Mouse (Mus musculus) 3134 (cell line): ENCODE data around the gene Gtsf1.

Experiments
- DNase-seq: peaks from one replicate; pipeline ENCODE4 v3.0.0-alpha.2; 2011; ENCODE audit warnings: low spot score; ENCODE audit not compliant: insufficient read length; ENCODE audit errors: extremely low read depth

The Gtsf1 gene

DNA sequence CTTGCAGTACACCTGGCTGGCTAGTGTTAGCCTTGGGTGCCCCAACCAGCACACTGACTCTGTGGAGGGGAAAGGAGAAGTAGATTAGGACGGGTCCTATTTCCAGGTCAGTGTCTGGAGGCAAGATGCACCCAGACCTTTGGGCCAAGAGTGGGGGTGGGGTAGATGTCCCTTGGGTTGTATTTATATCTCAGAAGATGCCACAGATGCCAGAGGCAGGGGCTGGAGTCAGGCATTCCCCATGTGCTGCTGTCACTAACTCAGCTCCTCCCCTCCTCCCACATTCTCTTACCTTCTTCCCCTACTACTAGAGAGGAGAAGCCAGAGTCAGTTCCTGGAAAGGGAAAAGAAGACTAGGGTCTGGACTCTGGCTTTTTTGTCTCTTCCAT lies 71.2 kb downstream of the Gtsf1 start:
- DNase-seq: no peak

DNA sequence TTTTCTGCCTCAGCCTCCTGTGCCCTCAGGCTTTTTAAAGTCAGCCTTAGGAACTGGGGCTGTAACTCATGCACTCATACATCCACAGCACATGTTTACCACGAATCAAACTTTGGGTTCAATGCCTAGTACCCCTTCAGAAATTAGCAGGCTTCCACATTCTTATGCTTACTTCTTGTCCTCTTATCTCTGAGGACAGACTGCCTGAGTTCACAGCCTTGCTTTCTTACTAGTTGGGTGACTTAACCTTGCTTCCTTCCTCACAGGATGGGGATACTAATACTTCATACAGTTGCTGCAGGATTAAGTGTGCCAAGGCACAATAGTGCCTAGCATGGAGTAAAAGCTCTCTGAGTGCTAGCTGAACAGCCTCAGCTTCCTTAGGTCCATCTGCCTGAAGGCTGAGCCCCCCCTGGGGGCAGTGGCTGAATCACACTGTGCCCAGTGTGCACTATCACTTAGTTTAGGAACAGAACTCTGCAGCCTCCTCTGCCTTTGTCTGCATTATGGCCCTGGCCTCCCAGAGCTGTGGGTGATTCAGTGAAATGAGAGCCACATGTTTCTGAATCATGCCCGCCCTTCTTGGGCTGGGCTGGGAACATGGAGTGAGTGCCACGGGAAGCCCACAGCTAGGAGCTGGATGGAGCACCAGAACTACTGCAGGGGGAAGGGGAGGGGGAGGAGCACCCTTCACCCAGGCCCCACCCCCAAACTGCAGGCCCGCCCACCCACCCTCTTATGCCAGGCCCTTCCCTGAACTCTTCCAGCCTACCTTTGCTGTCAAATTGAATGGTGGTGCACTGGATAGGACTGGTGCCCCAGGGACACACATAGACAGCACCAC lies 71.8 kb downstream of the Gtsf1 start:
- DNase-seq: peak; percentile 70

DNA sequence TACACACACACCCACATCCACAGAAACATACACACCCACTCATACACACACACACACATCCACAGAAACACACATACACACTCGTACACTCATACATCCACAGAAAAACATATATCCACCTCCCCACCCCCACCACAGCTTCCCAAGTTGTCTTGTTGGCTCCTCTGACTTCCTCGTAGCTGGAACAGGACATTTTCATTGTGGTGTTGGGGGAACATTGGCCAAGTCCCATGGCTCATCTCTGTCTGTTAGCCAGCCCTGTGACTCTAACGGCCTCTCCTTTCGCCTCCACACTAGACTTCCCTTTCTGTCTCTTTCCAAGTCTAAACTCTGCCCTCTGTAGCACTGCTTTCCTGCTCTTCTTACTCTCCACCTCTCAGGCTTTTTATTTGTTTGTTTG lies 72.5 kb downstream of the Gtsf1 start:
- no peak for DNase-seq

DNA sequence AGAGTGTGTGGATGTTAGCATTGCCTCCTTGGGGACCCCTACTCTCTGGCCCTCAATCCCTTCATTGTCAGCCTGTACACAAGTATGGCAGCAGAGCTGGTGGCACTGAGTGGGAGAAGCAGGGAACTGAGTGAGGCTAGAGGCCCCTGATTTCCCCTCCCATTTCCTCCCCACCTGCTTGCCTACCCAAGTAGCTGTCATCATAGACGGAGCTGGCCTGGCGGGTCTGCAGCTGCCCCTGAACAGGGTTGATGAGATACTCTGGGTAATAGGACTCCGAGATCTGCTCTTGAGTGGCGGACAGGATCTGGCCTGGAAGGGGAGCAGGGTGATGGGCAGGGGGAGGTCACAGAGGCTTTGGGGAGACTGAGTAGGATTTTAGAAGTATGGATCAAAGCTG lies 74.1 kb downstream of the Gtsf1 start:
- DNase-seq: no peak

DNA sequence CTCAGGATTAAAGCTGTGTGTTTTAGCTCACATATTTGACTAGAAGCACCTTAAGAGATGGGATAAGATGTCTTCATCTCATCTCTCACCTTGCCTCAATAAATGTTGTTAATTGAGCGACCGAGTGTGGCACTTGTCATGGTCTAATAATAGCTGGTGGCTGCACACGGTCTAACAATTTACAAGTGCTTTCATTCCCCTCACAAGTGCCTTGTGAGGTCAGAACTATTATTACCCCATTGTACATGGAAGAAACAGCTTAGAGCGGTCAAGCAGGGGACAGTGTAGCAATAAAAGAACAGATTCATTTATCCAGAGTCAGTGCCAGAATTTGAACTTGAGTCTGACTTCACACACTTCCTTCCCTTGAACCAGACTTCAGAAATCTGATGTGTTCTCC lies 74.8 kb downstream of the Gtsf1 start:
- no peak for DNase-seq

DNA sequence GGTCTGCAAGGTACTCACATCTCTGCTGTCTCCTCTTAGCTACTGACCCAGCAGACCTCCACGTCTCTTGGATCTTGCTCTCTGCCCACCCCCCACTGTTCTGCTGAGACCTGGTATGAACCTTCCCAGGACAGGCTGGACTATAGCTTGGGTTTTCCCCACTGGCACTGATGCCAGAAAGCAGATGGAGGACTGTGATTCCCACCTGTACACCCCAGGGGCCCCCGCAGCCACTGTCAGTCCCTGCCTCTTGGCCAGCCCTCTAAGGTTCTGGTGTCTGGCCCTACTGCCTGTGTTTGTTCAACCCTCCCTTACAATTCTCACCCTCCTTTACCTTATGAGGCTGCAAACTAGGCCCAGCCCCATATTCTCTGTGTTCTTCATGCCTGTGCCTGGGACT lies 75.6 kb downstream of the Gtsf1 start:
- no peak for DNase-seq

DNA sequence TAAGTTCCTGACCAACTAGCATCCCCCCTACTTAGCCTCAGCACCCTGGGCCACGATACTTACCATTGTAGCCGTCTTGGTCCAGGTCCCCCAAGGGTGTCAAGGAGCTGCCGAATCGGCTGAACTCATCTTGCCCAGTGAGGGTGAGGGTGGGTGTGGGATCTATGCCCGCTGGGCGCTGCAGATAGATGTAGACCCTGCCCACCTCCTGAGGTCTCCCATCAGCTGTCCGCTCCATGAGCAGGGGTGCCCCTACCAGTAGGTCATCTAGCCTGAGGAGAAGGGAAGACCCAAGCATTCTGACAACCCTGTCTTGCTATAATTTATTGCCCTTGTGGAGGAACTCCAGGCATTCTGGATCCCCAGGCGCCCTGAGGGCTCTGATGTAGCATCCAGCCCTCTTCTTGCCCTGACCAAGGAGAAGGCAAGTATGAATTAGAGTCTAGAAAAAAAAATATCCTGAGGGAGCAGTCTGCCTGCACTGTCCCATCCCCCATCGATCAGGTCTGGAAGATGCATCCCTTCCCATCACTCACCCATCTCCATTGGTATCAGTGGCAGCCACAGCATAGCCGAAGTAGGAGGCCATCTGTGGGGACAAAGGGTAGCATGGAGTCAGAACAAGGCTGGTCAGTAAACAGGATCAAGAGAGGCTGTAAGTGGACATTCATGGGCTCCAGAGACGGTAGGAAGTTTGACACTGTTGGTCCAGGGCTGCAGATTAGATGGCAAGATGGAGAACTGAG lies 76.6 kb downstream of the Gtsf1 start:
- DNase-seq: no peak

DNA sequence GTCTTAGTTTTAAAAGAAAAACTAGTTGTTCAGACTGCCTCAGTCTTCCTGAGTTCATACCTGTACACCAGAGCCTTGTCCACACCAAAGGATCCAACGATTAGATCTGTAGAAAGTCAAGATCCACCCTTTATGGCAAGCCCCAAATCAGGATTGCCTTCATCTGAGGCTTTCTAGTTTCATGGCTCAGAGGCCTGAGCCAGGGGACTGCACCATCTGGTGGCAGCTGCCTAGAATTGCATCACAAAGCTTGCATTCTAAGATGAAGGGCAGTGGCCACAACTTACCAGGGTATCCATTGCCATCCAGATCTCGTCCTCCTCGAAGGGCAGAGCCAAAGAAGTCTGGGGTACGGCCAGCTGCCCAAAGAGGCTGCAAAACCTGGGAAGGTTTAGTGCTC lies 77.4 kb downstream of the Gtsf1 start:
- peak; percentile 39 for DNase-seq
